Mouse (Mus musculus) adrenal gland, adult (tissue): Measurements from ENCODE around the gene Nr2f6.

Experiments
- DNase-seq, 2 experiments: peaks; one replicate each; pipeline ENCODE4 v3.0.0; 2022 to 2023; ENCODE audit warnings: low spot score in 1 of 2; ENCODE audit not compliant: inconsistent age in 2 of 2

The Nr2f6 gene

GRCm38 (mm10) chr8:71392391-71392790 lies 10.6 kb upstream of the Nr2f6 start:
- peak; percentile 4 to 17 for DNase-seq

GRCm38 (mm10) chr8:71391696-71392095 lies 9.9 kb upstream of the Nr2f6 start:
- peak in 1 of 2 experiments; percentile 1 for DNase-seq

- no peak for DNase-seq
These were observed 6.5 kb upstream of the Nr2f6 start for GRCm38 (mm10) chr8:71388267-71388666.

GRCm38 (mm10) chr8:71385212-71385835 lies 3.6 kb upstream of the Nr2f6 start:
- DNase-seq, result peak in 1 of 2 experiments; percentile 49

GRCm38 (mm10) chr8:71383860-71384259 lies 2.1 kb upstream of the Nr2f6 start:
- no peak for DNase-seq

- DNase-seq, result peak; percentile 57 to 78
These were observed 1.6 kb upstream of the Nr2f6 start for GRCm38 (mm10) chr8:71383396-71383795.

GRCm38 (mm10) chr8:71381971-71382961 lies 506 bp upstream of the Nr2f6 start:
- peak; percentile 87 to 93 for DNase-seq

GRCm38 (mm10) chr8:71380178-71381171 lies 1.3 kb downstream of the Nr2f6 start:
- DNase-seq, result peak; percentile 56 to 80

- DNase-seq, result peak; percentile 38 to 46
These were observed 2.2 kb downstream of the Nr2f6 start for GRCm38 (mm10) chr8:71379512-71380075.

- no peak for DNase-seq
These were observed 2.8 kb downstream of the Nr2f6 start for GRCm38 (mm10) chr8:71379008-71379407.

GRCm38 (mm10) chr8:71376423-71377030 lies 5.2 kb downstream of the Nr2f6 start:
- peak; percentile 33 to 57 for DNase-seq

- peak; percentile 86 to 92 for DNase-seq
These were observed 6.0 kb downstream of the Nr2f6 start for GRCm38 (mm10) chr8:71375581-71376422.

- peak; percentile 49 to 68 for DNase-seq
These were observed 7.0 kb downstream of the Nr2f6 start for GRCm38 (mm10) chr8:71374616-71375206.

- DNase-seq, result no peak
These were observed 8.8 kb downstream of the Nr2f6 start for GRCm38 (mm10) chr8:71373000-71373399.

GRCm38 (mm10) chr8:71372427-71372826 lies 9.3 kb downstream of the Nr2f6 start:
- peak; percentile 56 to 64 for DNase-seq

GRCm38 (mm10) chr8:71371236-71371848 lies 10.4 kb downstream of the Nr2f6 start, which contains the start of gene Ocel1:
Ocel1 (plus strand) TSS chr8:71371298.
- DNase-seq, result peak; percentile 99

GRCm38 (mm10) chr8:71370711-71371235 lies 11.0 kb downstream of the Nr2f6 start:
- DNase-seq, result peak in 1 of 2 experiments; percentile 73
